Mouse (Mus musculus) gastrocnemius, adult 8-10 months (tissue): ENCODE measurements at regions not wholly inside any gene's neighbourhood (a gene's known extent, or its start where the extent isn't known, plus 50 kb on each side); places are given as distances from the start of the nearest gene placed in this dataset.

ENCODE experiments used
- DNase-seq, 2 experiments: peaks; one replicate each; pipeline ENCODE4 v3.0.0; 2022; ENCODE audit warnings: low spot score in 2 of 2

- no peak for DNase-seq
These were observed 147.2 kb downstream of the Nr2f2 start for GRCm38 (mm10) chr7:70219310-70219709.

- no peak for DNase-seq
These were observed 149.4 kb downstream of the Nr2f2 start for GRCm38 (mm10) chr7:70217137-70217536.

- DNase-seq: no peak
These were observed 152.5 kb downstream of the Nr2f2 start for GRCm38 (mm10) chr7:70213970-70214520.

- DNase-seq: no peak
These were observed 160.6 kb downstream of the Nr2f2 start for GRCm38 (mm10) chr7:70205900-70206299.

GRCm38 (mm10) chr7:70200188-70200587 lies 166.3 kb downstream of the Nr2f2 start:
- DNase-seq: no peak

GRCm38 (mm10) chr7:70178956-70179355 lies 187.6 kb downstream of the Nr2f2 start:
- DNase-seq: no peak

- no peak for DNase-seq
These were observed 188.5 kb downstream of the Nr2f2 start for GRCm38 (mm10) chr7:70178006-70178405.

GRCm38 (mm10) chr7:70176686-70177259 lies 189.8 kb downstream of the Nr2f2 start:
- no peak for DNase-seq

- DNase-seq: no peak
These were observed 190.4 kb downstream of the Nr2f2 start for GRCm38 (mm10) chr7:70176086-70176485.

GRCm38 (mm10) chr7:70172431-70172830 lies 194.1 kb downstream of the Nr2f2 start:
- no peak for DNase-seq

- DNase-seq: no peak
These were observed 195.1 kb downstream of the Nr2f2 start for GRCm38 (mm10) chr7:70171456-70171855.

GRCm38 (mm10) chr7:70168080-70168479 lies 198.5 kb downstream of the Nr2f2 start:
- DNase-seq: no peak

- DNase-seq: no peak
These were observed 200.5 kb downstream of the Nr2f2 start for GRCm38 (mm10) chr7:70166081-70166480.

GRCm38 (mm10) chr7:70165501-70165900 lies 201.0 kb downstream of the Nr2f2 start:
- DNase-seq: no peak

- no peak for DNase-seq
These were observed 201.8 kb downstream of the Nr2f2 start for GRCm38 (mm10) chr7:70164691-70165193.

GRCm38 (mm10) chr7:70158531-70158930 lies 208.0 kb downstream of the Nr2f2 start:
- no peak for DNase-seq

- DNase-seq: no peak
These were observed 221.7 kb downstream of the Nr2f2 start for GRCm38 (mm10) chr7:70144726-70145271.

GRCm38 (mm10) chr7:70136837-70137236 lies 229.7 kb downstream of the Nr2f2 start:
- no peak for DNase-seq

- no peak for DNase-seq
These were observed 231.1 kb downstream of the Nr2f2 start for GRCm38 (mm10) chr7:70135416-70135815.

- DNase-seq: no peak
These were observed 236.6 kb downstream of the Nr2f2 start for GRCm38 (mm10) chr7:70129963-70130362.

GRCm38 (mm10) chr7:70122818-70123217 lies 243.7 kb downstream of the Nr2f2 start:
- no peak for DNase-seq

GRCm38 (mm10) chr7:70119517-70119916 lies 247.0 kb downstream of the Nr2f2 start:
- DNase-seq: no peak

- no peak for DNase-seq
These were observed 247.6 kb downstream of the Nr2f2 start for GRCm38 (mm10) chr7:70118971-70119370.
